Mouse (Mus musculus) MEL (cell line): ENCODE data around the gene Nkd1.

Experiments used
- CTCF ChIP-seq, 3 experiments: IDR thresholded peaks in 2 of 3; conservative IDR thresholded peaks in 1 of 3; 2 replicates each; pipeline ENCODE4 v1.5.1; 2011 to 2012; ENCODE audit warnings: low read length in 3 of 3, low read depth in 2 of 3, mild to moderate bottlenecking in 2 of 3, improper control_type of control experiment in 1 of 3, inconsistent platforms in 1 of 3, mixed read lengths in 1 of 3, moderate library complexity in 1 of 3; ENCODE audit not compliant: control insufficient read depth in 1 of 3, insufficient read depth in 1 of 3, poor library complexity in 1 of 3, severe bottlenecking in 1 of 3
- E2F4 ChIP-seq: IDR thresholded peaks from 2 replicates; pipeline ENCODE4 v1.6.1; 2011; ENCODE audit warnings: low read depth, low read length, improper control_type of control experiment, borderline replicate concordance
- ELF1 ChIP-seq: IDR thresholded peaks from 2 replicates; pipeline ENCODE4 v1.6.1; 2014; ENCODE audit warnings: low read depth, mild to moderate bottlenecking, inconsistent platforms, low read length, improper control_type of control experiment, moderate library complexity
- EP300 ChIP-seq, 2 experiments: IDR thresholded peaks; 2 replicates each; pipeline ENCODE4 v1.6.1; 2011; ENCODE audit warnings: improper control_type of control experiment in 2 of 2, low read length in 2 of 2, low read depth in 1 of 2, mild to moderate bottlenecking in 1 of 2
- ETS1 ChIP-seq: IDR thresholded peaks from 2 replicates; pipeline ENCODE4 v1.6.1; 2012; ENCODE audit warnings: low read depth, mild to moderate bottlenecking, inconsistent platforms, low read length, improper control_type of control experiment, moderate library complexity
- GABPA ChIP-seq: IDR thresholded peaks from 2 replicates; pipeline ENCODE4 v1.6.1; 2012; ENCODE audit warnings: low read depth, mild to moderate bottlenecking, inconsistent platforms, low read length, improper control_type of control experiment, moderate library complexity
- JUND ChIP-seq: IDR thresholded peaks from 2 replicates; pipeline ENCODE4 v1.6.1; 2011; ENCODE audit warnings: low read depth, mild to moderate bottlenecking, improper control_type of control experiment, low read length
- KAT2A ChIP-seq: conservative IDR thresholded peaks from 2 replicates; pipeline ENCODE4 v1.6.1; 2012; ENCODE audit warnings: low read depth, low read length, improper control_type of control experiment, inconsistent platforms
- NELFE ChIP-seq: IDR thresholded peaks from 2 replicates; pipeline ENCODE4 v1.6.1; 2011; ENCODE audit warnings: low read depth, low read length, improper control_type of control experiment
- POLR2A ChIP-seq, 2 experiments: IDR thresholded peaks; 2 replicates each; pipeline ENCODE4 v1.6.1; 2011 to 2012; ENCODE audit warnings: low read length in 2 of 2, mild to moderate bottlenecking in 2 of 2, control low read depth in 1 of 2, improper control_type of control experiment in 1 of 2, low read depth in 1 of 2, moderate library complexity in 1 of 2; ENCODE audit not compliant: control insufficient read depth in 1 of 2, insufficient read depth in 1 of 2, poor library complexity in 1 of 2
- POLR2AphosphoS5 ChIP-seq: IDR thresholded peaks from 2 replicates; pipeline ENCODE4 v1.6.1; 2012; ENCODE audit warnings: low read depth, borderline replicate concordance, mild to moderate bottlenecking, inconsistent platforms, low read length, moderate library complexity, mixed read lengths
- ZNF384 ChIP-seq: IDR thresholded peaks from 2 replicates; pipeline ENCODE4 v1.6.1; 2012; ENCODE audit warnings: low read depth, mild to moderate bottlenecking, inconsistent platforms, low read length, improper control_type of control experiment

GRCm38 (mm10) chr8:88626940-88627264 lies 105.7 kb downstream of the Nkd1 start:
- TF ChIP-seq POLR2AphosphoS5: no peak
- TF ChIP-seq ETS1: no peak
- TF ChIP-seq KAT2A: no peak
- TF ChIP-seq CTCF (IDR thresholded peaks at IDR 0.05 in 2 of 3, conservative IDR thresholded peaks at IDR 0.05 in 1 of 3; ENCODE audit: control insufficient read depth in 1 of 3, insufficient read depth in 1 of 3, low read depth in 2 of 3, low read length in 3 of 3, poor library complexity in 1 of 3, severe bottlenecking in 1 of 3): no peak
- no peak for TF ChIP-seq ZNF384
- no peak for TF ChIP-seq EP300 (IDR thresholded peaks at IDR 0.05; ENCODE audit: low read depth in 1 of 2, low read length in 2 of 2)
- no peak for TF ChIP-seq E2F4
- no peak for TF ChIP-seq POLR2A (IDR thresholded peaks at IDR 0.05; ENCODE audit: control insufficient read depth in 1 of 2, insufficient read depth in 1 of 2, low read depth in 1 of 2, low read length in 2 of 2, poor library complexity in 1 of 2)
- no peak for TF ChIP-seq ELF1
- TF ChIP-seq GABPA: no peak
- TF ChIP-seq NELFE: no peak
- TF ChIP-seq JUND: no peak
